Comparison of ENCODE assay signal across 20 mouse cellular contexts in the genomic region with DNA sequence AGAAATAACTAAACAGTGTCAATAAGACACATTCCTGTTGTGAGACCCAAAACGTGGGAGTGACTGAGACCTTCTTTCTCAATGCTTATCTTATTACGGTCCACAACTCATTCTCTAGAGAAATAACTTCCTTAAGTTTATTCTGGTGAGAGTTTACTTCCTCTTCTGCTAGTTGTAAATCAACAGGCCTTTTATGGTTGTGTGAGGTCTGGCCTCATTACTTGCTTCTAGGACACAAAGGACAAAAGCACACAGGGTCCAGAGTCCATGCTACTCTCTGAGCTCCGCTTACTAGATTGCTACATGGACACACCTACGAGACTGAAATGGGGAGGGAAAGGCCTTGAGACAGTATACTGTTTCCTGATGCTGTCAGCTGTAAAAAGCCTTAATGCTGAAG. TPM values are rescaled to one million over a fixed set of nuclear protein-coding genes. Genes with fewer than 3 reads are reported as not detected.
DNase-seq lines count a peak whose midpoint lies in the region; ATAC-seq lines count a peak whose summit lies in the region.
"Had no signal": no experiment of that assay in that cellular context is flagged by ENCODE, and none has a peak within 500 bp of the region (broad histone marks: within the 10 kb centered on the region; RNA-seq: fewer than 3 reads in every experiment).

No protein-coding gene starts in this region.

- H3K9ac ChIP-seq in liver, embryonic 13.5 days, result no peak overlapping the region
- no peak overlapping the region for H3K9ac ChIP-seq in forebrain, embryonic 12.5 days

- no peaks in the 10 kb centered on the region for H3K9me3 ChIP-seq in liver, embryonic 13.5 days (replicated peaks)
- H3K9me3 ChIP-seq in forebrain, embryonic 12.5 days, result no peaks in the 10 kb centered on the region
- H3K9me3 ChIP-seq: embryonic facial prominence, embryonic 10.5 days had no signal

- H3K27ac ChIP-seq in liver, embryonic 13.5 days, result no peak overlapping the region; the same call in 1 of the 2 replicates
- no peak overlapping the region for H3K27ac ChIP-seq in forebrain, embryonic 12.5 days
- H3K27ac ChIP-seq: embryonic facial prominence, embryonic 10.5 days; layer of hippocampus, adult 2 months had no signal

- no peak overlapping the region for H3K4me3 ChIP-seq in liver, embryonic 13.5 days (replicated peaks)
- no peak overlapping the region for H3K4me3 ChIP-seq in forebrain, embryonic 12.5 days (replicated peaks)
- H3K4me3 ChIP-seq: embryonic facial prominence, embryonic 10.5 days; layer of hippocampus, adult 2 months had no signal

- no peak for DNase-seq in liver, embryonic 13.5 days
- DNase-seq in liver, result no peak
- peak; percentile 15 for DNase-seq in kidney, postnatal 10 days
- peak; percentile 62 for DNase-seq in splenic B cell, adult 2 months (ENCODE audit: low read depth, low spot score)
- DNase-seq in left cerebral cortex, postnatal 36 days (ENCODE audit: low spot score in 2 of 2), result no peak
- DNase-seq in Muller cell, postnatal 12 days (ENCODE audit: inconsistent ontology term), result no peak
- DNase-seq: adrenal gland, postnatal 14 days; cerebellum, adult 11 months; gastrocnemius, postnatal 14 days; heart, postnatal 14 days; right cerebral cortex, postnatal 14 days had no signal

- 28% methylated on average over 4 of the region's 4 CpGs for WGBS in liver, embryonic 13.5 days (ENCODE audit: insufficient replicate concordance)
- 76% methylated on average over 4 of the region's 4 CpGs for WGBS in forebrain, embryonic 12.5 days

- 0 out of 2 replicates have a peak overlapping the region, but pooled peaks have one; percentile 1 for H3K4me2 ChIP-seq in liver, embryonic 13.5 days
- H3K4me2 ChIP-seq in forebrain, embryonic 12.5 days, result no peak overlapping the region
- H3K4me2 ChIP-seq: midbrain, embryonic 11.5 days had no signal

- intact Hi-C loops in left cerebral cortex, postnatal 36 days (cut with DNase I), result no loop called here

- peak; percentile 47; the same call in 1 of the 2 replicates for ATAC-seq in liver, embryonic 13.5 days (ENCODE audit: low read depth)
- peak; percentile 68 for ATAC-seq in granulocyte monocyte progenitor cell, adult 5-6 weeks (replicated peaks; ENCODE audit: poor library complexity, severe bottlenecking)
- no peak for ATAC-seq in forebrain, embryonic 12.5 days (ENCODE audit: low FRiP score)

- 0 out of 2 replicates have a peak, but pooled peaks cover 6% of the 10 kb centered on the region for H3K4me1 ChIP-seq in liver, embryonic 13.5 days (replicated peaks)
- H3K4me1 ChIP-seq in forebrain, embryonic 12.5 days, result peaks cover 9% of the 10 kb centered on the region; the same call in 1 of the 2 replicates
- H3K4me1 ChIP-seq: embryonic facial prominence, embryonic 10.5 days had no signal

- H3K36me3 ChIP-seq in liver, embryonic 13.5 days, result no peaks in the 10 kb centered on the region
- peaks cover 18% of the 10 kb centered on the region for H3K36me3 ChIP-seq in splenic B cell, adult 2 months (ENCODE audit: control insufficient read depth, insufficient read depth, low read length, poor library complexity, severe bottlenecking)
- H3K36me3 ChIP-seq in forebrain, embryonic 12.5 days (replicated peaks), result no peaks in the 10 kb centered on the region
- H3K36me3 ChIP-seq: embryonic facial prominence, embryonic 10.5 days had no signal

- H3K27me3 ChIP-seq in liver, embryonic 13.5 days, result no peaks in the 10 kb centered on the region
- H3K27me3 ChIP-seq in splenic B cell, adult 2 months (ENCODE audit: control insufficient read depth, insufficient read depth, low read length, poor library complexity, severe bottlenecking), result no peaks in the 10 kb centered on the region
- no peaks in the 10 kb centered on the region for H3K27me3 ChIP-seq in forebrain, embryonic 12.5 days

RNA-seq across cellular contexts. Expression of a gene that starts 1.9 kb away (rescaled TPM):
- polyA plus RNA-seq in liver, embryonic 13.5 days (2015; fragmentation: Nextera tagmentation; extraction: Ambion mirVana), result 16.1 and 16.5 TPM in 2 replicates
- total RNA-seq in granulocyte monocyte progenitor cell, adult 5-6 weeks (2014; fragmentation: Nextera tagmentation), result 232 and 310 TPM in 2 replicates
- 511 and 544 TPM in 2 replicates for total RNA-seq in granulocyte monocyte progenitor cell, adult 5-6 weeks (2017)
- 0.33 and 0.51 TPM in 2 replicates for polyA plus RNA-seq in forebrain, embryonic 12.5 days (2016; fragmentation: Nextera tagmentation; extraction: Ambion mirVana)
- 1 to 10 TPM; 2.2 to 4.4 TPM for total RNA-seq in left cerebral cortex, postnatal 36 days (2021)

RNA-seq across cellular contexts. Expression of a gene that starts 46.4 kb away (rescaled TPM):
- not detected in 2 replicates for polyA plus RNA-seq in liver, embryonic 13.5 days (2015; fragmentation: Nextera tagmentation; extraction: Ambion mirVana)
- not detected in 2 replicates for total RNA-seq in granulocyte monocyte progenitor cell, adult 5-6 weeks (2014; fragmentation: Nextera tagmentation)
- total RNA-seq in granulocyte monocyte progenitor cell, adult 5-6 weeks (2017), result not detected in 2 replicates
- not detected in 2 replicates for polyA plus RNA-seq in forebrain, embryonic 12.5 days (2016; fragmentation: Nextera tagmentation; extraction: Ambion mirVana)
- total RNA-seq in left cerebral cortex, postnatal 36 days (2021), result under 1 TPM in 1 of 2 experiments, not detected in 1; 0.99 TPM
- total RNA-seq: adrenal gland, postnatal 14 days; gastrocnemius, postnatal 14 days; layer of hippocampus, adult 2 months had no signal
- polyA plus RNA-seq: embryonic facial prominence, embryonic 10.5 days; forebrain, embryonic 11.5 days; midbrain, embryonic 11.5 days; neural tube, embryonic 14.5 days; thymus, postnatal 0 days had no signal

RNA-seq across cellular contexts. Expression of a gene that starts 47.3 kb away (rescaled TPM):
- polyA plus RNA-seq in liver, embryonic 13.5 days (2015; fragmentation: Nextera tagmentation; extraction: Ambion mirVana), result 11.1 and 14.0 TPM in 2 replicates
- 27.1 and 44.0 TPM in 2 replicates for total RNA-seq in granulocyte monocyte progenitor cell, adult 5-6 weeks (2014; fragmentation: Nextera tagmentation)
- 42.0 and 48.3 TPM in 2 replicates for total RNA-seq in granulocyte monocyte progenitor cell, adult 5-6 weeks (2017)
- polyA plus RNA-seq in forebrain, embryonic 12.5 days (2016; fragmentation: Nextera tagmentation; extraction: Ambion mirVana), result 29.1 and 30.4 TPM in 2 replicates
- 10 to 100 TPM; 58.2 to 64.2 TPM for total RNA-seq in left cerebral cortex, postnatal 36 days (2021)

RNA-seq across cellular contexts. Expression of a gene that starts 48.9 kb away (rescaled TPM):
- polyA plus RNA-seq in liver, embryonic 13.5 days (2015; fragmentation: Nextera tagmentation; extraction: Ambion mirVana), result not detected in 2 replicates
- not detected in 2 replicates for total RNA-seq in granulocyte monocyte progenitor cell, adult 5-6 weeks (2014; fragmentation: Nextera tagmentation)
- not detected in 2 replicates for total RNA-seq in granulocyte monocyte progenitor cell, adult 5-6 weeks (2017)
- polyA plus RNA-seq in forebrain, embryonic 12.5 days (2016; fragmentation: Nextera tagmentation; extraction: Ambion mirVana), result not detected in 2 replicates
- under 1 TPM in 1 of 2 experiments, not detected in 1; 0.43 TPM for total RNA-seq in left cerebral cortex, postnatal 36 days (2021)
- total RNA-seq: adrenal gland, postnatal 14 days; layer of hippocampus, adult 2 months had no signal
- polyA plus RNA-seq: embryonic facial prominence, embryonic 10.5 days; forebrain, embryonic 11.5 days; limb, embryonic 14.5 days; midbrain, embryonic 11.5 days; thymus, postnatal 0 days had no signal

Comparison
In these comparisons a context has a peak if more than half of its experiments do, and no peak if none do; other contexts are left out.
1. DNase-seq: peak in kidney, postnatal 10 days (single experiment) and splenic B cell, adult 2 months (single experiment); none in liver, embryonic 13.5 days (single experiment), liver (single experiment), left cerebral cortex, postnatal 36 days (0 of 2) and Muller cell, postnatal 12 days (single experiment).
2. RNA of a gene that starts 1.9 kb away (total RNA-seq): 232 to 544 TPM in granulocyte monocyte progenitor cell, adult 5-6 weeks; 2.2 to 4.4 TPM in left cerebral cortex, postnatal 36 days; every median in the first group is over 10 times any median in the second.